Comparison of ENCODE assay signal across 8 mouse cellular contexts in genomic region chr14:55644261-55644888, GRCm38 (mm10). TPM values are rescaled to one million over a fixed set of nuclear protein-coding genes. Genes with fewer than 3 reads are reported as not detected.
DNase-seq lines count a peak whose midpoint lies in the region; ATAC-seq and TF ChIP-seq lines count a peak whose summit lies in the region.

No protein-coding gene starts in this region.

- peak overlapping the region; percentile 82 for H3K4me2 ChIP-seq in hindbrain, postnatal 0 days (ENCODE audit: low read depth, low read length)
- peak overlapping the region; percentile 87 for H3K4me2 ChIP-seq in lung, embryonic 16.5 days (ENCODE audit: low read depth, low read length)

- H3K4me1 ChIP-seq in spleen, adult 2 months (ENCODE audit: control insufficient read depth, insufficient read depth, insufficient read length), result peaks cover 11% of the 10 kb centered on the region; the same call in 1 of the 2 replicates
- H3K4me1 ChIP-seq in embryonic fibroblast, embryonic 13.5 days (ENCODE audit: control insufficient read depth, insufficient read depth, low read length), result no peaks in the 10 kb centered on the region
- H3K4me1 ChIP-seq in hindbrain, postnatal 0 days (ENCODE audit: insufficient read depth, low read length), result peaks cover 12% of the 10 kb centered on the region; the same call in 1 of the 2 replicates
- H3K4me1 ChIP-seq in lung, embryonic 16.5 days (replicated peaks; ENCODE audit: control insufficient read depth, insufficient read depth, low read length), result peaks cover 13% of the 10 kb centered on the region

- no peak for TF ChIP-seq POLR2A in spleen, adult 2 months (IDR thresholded peaks at IDR 0.05; ENCODE audit: low read depth, low read length)
- TF ChIP-seq POLR2A in embryonic fibroblast, embryonic 13.5 days (IDR thresholded peaks at IDR 0.05; ENCODE audit: low read depth, low read length), result no peak

- no peaks in the 10 kb centered on the region for H3K9me3 ChIP-seq in hindbrain, postnatal 0 days (ENCODE audit: low read length)
- H3K9me3 ChIP-seq in lung, embryonic 16.5 days (ENCODE audit: control insufficient read depth, low read length), result no peaks in the 10 kb centered on the region

- no peak for TF ChIP-seq CTCF in spleen, adult 2 months (IDR thresholded peaks at IDR 0.05; ENCODE audit: extremely low read depth, insufficient read depth, insufficient read length, insufficient replicate concordance)
- TF ChIP-seq CTCF in embryonic fibroblast, embryonic 13.5 days (IDR thresholded peaks at IDR 0.05; ENCODE audit: borderline replicate concordance, insufficient read depth, low read length), result no peak
- TF ChIP-seq CTCF in hindbrain, postnatal 0 days (IDR thresholded peaks at IDR 0.05; ENCODE audit: low read depth), result no peak

- no peaks in the 10 kb centered on the region for H3K27me3 ChIP-seq in spleen, adult 2 months (ENCODE audit: control insufficient read depth, insufficient read depth, low read length)
- no peaks in the 10 kb centered on the region for H3K27me3 ChIP-seq in hindbrain, postnatal 0 days (ENCODE audit: insufficient read depth, low read length)
- H3K27me3 ChIP-seq in lung, embryonic 16.5 days (ENCODE audit: control insufficient read depth, insufficient read depth, low read depth, low read length), result no peaks in the 10 kb centered on the region

- ATAC-seq in hindbrain, postnatal 0 days, result no peak
- ATAC-seq in lung, embryonic 16.5 days (ENCODE audit: low read depth), result no peak

- no peak for DNase-seq in spleen, adult 2 months (ENCODE audit: low read depth in 1 of 2, low spot score in 2 of 2)
- no peak for DNase-seq in spleen, adult 18-20 months
- no peak for DNase-seq in hindbrain, postnatal 0 days (ENCODE audit: low spot score)
- DNase-seq in thymus, postnatal 25 days, result peak; percentile 46
- no peak for DNase-seq in cerebellum, adult 11 months
- no peak for DNase-seq in spleen, postnatal 14 days (ENCODE audit: low spot score in 2 of 2)

- peak overlapping the region; percentile 95 for H3K9ac ChIP-seq in hindbrain, postnatal 0 days (replicated peaks; ENCODE audit: low read length)
- peak overlapping the region; percentile 98 for H3K9ac ChIP-seq in lung, embryonic 16.5 days (ENCODE audit: low read length)

- H3K4me3 ChIP-seq in spleen, adult 2 months (ENCODE audit: extremely low read depth, insufficient read depth, insufficient read length), result peak overlapping the region; percentile 56
- peak overlapping the region; percentile 83 for H3K4me3 ChIP-seq in embryonic fibroblast, embryonic 13.5 days (ENCODE audit: insufficient read depth, low read length)
- H3K4me3 ChIP-seq in hindbrain, postnatal 0 days (ENCODE audit: low read length), result peak overlapping the region; percentile 96
- H3K4me3 ChIP-seq in lung, embryonic 16.5 days (ENCODE audit: low read length), result peak overlapping the region; percentile 96

- peak overlapping the region; percentile 74 for H3K27ac ChIP-seq in spleen, adult 2 months (ENCODE audit: insufficient read depth, low read length)
- H3K27ac ChIP-seq in embryonic fibroblast, embryonic 13.5 days (ENCODE audit: insufficient read depth, low read length), result peak overlapping the region; percentile 4; the same call in 1 of the 2 replicates
- peak overlapping the region; percentile 49; the same call in 1 of the 2 replicates for H3K27ac ChIP-seq in hindbrain, postnatal 0 days
- peak overlapping the region; percentile 97 for H3K27ac ChIP-seq in lung, embryonic 16.5 days (ENCODE audit: low read length)

- peaks cover 6% of the 10 kb centered on the region; the same call in 1 of the 2 replicates for H3K36me3 ChIP-seq in spleen, adult 2 months (ENCODE audit: control insufficient read depth, insufficient read depth, low read length)
- H3K36me3 ChIP-seq in hindbrain, postnatal 0 days (ENCODE audit: insufficient read depth, low read length), result peaks cover 7% of the 10 kb centered on the region; the same call in 1 of the 2 replicates
- peaks cover 19% of the 10 kb centered on the region for H3K36me3 ChIP-seq in lung, embryonic 16.5 days (ENCODE audit: control insufficient read depth, insufficient read depth, low read length)

- WGBS in spleen, adult 2 months, result 3% methylated on average over 17 of the region's 17 CpGs
- WGBS in hindbrain, postnatal 0 days, result 22% methylated on average over 17 of the region's 17 CpGs
- WGBS in lung, embryonic 16.5 days, result 14% methylated on average over 17 of the region's 17 CpGs

RNA-seq across cellular contexts. Expression of gene Tm9sf1, which starts 0.8 kb away (rescaled TPM):
- polyA plus RNA-seq in spleen, adult 2 months (2012; rRNA removed), result 44.6 and 45.1 TPM in 2 replicates
- polyA plus RNA-seq in embryonic fibroblast, embryonic 13.5 days (2011; ENCODE audit: insufficient read length, low read depth, missing spikeins), result 77.1 and 90.9 TPM in 2 replicates
- 55.3 and 59.3 TPM in 2 replicates for total RNA-seq in hindbrain, postnatal 0 days (2014; rRNA removed)
- 59.7 and 62.8 TPM in 2 replicates for polyA plus RNA-seq in hindbrain, postnatal 0 days (2015; fragmentation: Nextera tagmentation; extraction: Ambion mirVana)
- 121 and 125 TPM in 2 replicates for polyA plus RNA-seq in lung, embryonic 16.5 days (2015; fragmentation: Nextera tagmentation; extraction: Ambion mirVana)

RNA-seq across cellular contexts. Expression of gene Tssk4, which starts 5.6 kb away (rescaled TPM):
- 1.6 TPM in 2 replicates for polyA plus RNA-seq in spleen, adult 2 months (2012; rRNA removed)
- polyA plus RNA-seq in embryonic fibroblast, embryonic 13.5 days (2011; ENCODE audit: insufficient read length, low read depth, missing spikeins), result 0.73 and 0.81 TPM in 2 replicates
- 0.32 and 1.3 TPM in 2 replicates for total RNA-seq in hindbrain, postnatal 0 days (2014; rRNA removed)
- 0.24 and 0.28 TPM in 2 replicates for polyA plus RNA-seq in hindbrain, postnatal 0 days (2015; fragmentation: Nextera tagmentation; extraction: Ambion mirVana)
- polyA plus RNA-seq in lung, embryonic 16.5 days (2015; fragmentation: Nextera tagmentation; extraction: Ambion mirVana), result 0.73 and 0.74 TPM in 2 replicates

RNA-seq across cellular contexts. Expression of gene Gm49378, which starts 6.7 kb away (rescaled TPM):
- 8.2 and 8.9 TPM in 2 replicates for polyA plus RNA-seq in spleen, adult 2 months (2012; rRNA removed)
- 13.1 and 22.2 TPM in 2 replicates for polyA plus RNA-seq in embryonic fibroblast, embryonic 13.5 days (2011; ENCODE audit: insufficient read length, low read depth, missing spikeins)
- total RNA-seq in hindbrain, postnatal 0 days (2014; rRNA removed), result 2.8 and 7.9 TPM in 2 replicates
- 1.0 and 1.4 TPM in 2 replicates for polyA plus RNA-seq in hindbrain, postnatal 0 days (2015; fragmentation: Nextera tagmentation; extraction: Ambion mirVana)
- 1.5 and 1.8 TPM in 2 replicates for polyA plus RNA-seq in lung, embryonic 16.5 days (2015; fragmentation: Nextera tagmentation; extraction: Ambion mirVana)

RNA-seq across cellular contexts. Expression of gene Ipo4, which starts 8.6 kb away (rescaled TPM):
- polyA plus RNA-seq in spleen, adult 2 months (2012; rRNA removed), result 56.7 and 62.4 TPM in 2 replicates
- 131 and 143 TPM in 2 replicates for polyA plus RNA-seq in embryonic fibroblast, embryonic 13.5 days (2011; ENCODE audit: insufficient read length, low read depth, missing spikeins)
- total RNA-seq in hindbrain, postnatal 0 days (2014; rRNA removed), result 120 and 132 TPM in 2 replicates
- polyA plus RNA-seq in hindbrain, postnatal 0 days (2015; fragmentation: Nextera tagmentation; extraction: Ambion mirVana), result 92.5 and 106 TPM in 2 replicates
- polyA plus RNA-seq in lung, embryonic 16.5 days (2015; fragmentation: Nextera tagmentation; extraction: Ambion mirVana), result 72.5 and 78.7 TPM in 2 replicates

RNA-seq across cellular contexts. Expression of gene Mdp1, which starts 15.9 kb away (rescaled TPM):
- 19.7 and 19.9 TPM in 2 replicates for polyA plus RNA-seq in spleen, adult 2 months (2012; rRNA removed)
- polyA plus RNA-seq in embryonic fibroblast, embryonic 13.5 days (2011; ENCODE audit: insufficient read length, low read depth, missing spikeins), result 28.9 and 30.0 TPM in 2 replicates
- total RNA-seq in hindbrain, postnatal 0 days (2014; rRNA removed), result 40.6 and 45.1 TPM in 2 replicates
- 70.6 and 70.8 TPM in 2 replicates for polyA plus RNA-seq in hindbrain, postnatal 0 days (2015; fragmentation: Nextera tagmentation; extraction: Ambion mirVana)
- 52.0 and 57.0 TPM in 2 replicates for polyA plus RNA-seq in lung, embryonic 16.5 days (2015; fragmentation: Nextera tagmentation; extraction: Ambion mirVana)

Comparison
In these comparisons a context has a peak if more than half of its experiments do, and no peak if none do; other contexts are left out.
1. H3K27ac ChIP-seq: peak in every context shown above with its lines; median percentile 97 in lung, embryonic 16.5 days; 74 in spleen, adult 2 months; 49 in hindbrain, postnatal 0 days; 4 in embryonic fibroblast, embryonic 13.5 days.